ENCODE assay signal across 1 mouse cellular context in genomic region chr17:50331171-50332011, GRCm38 (mm10).
TF ChIP-seq lines count a peak whose summit lies in the region.

No protein-coding gene starts in this region.

TF ChIP-seq in MEL, 35 proteins besides CTCF, POLR2A, EP300 and RAD21 (continued from another document):
- TF ChIP-seq MEF2A (IDR thresholded peaks at IDR 0.05; ENCODE audit: extremely low read depth, insufficient replicate concordance, low read depth, low read length, poor library complexity, severe bottlenecking): no peak
- peak; percentile 44; the same call in 1 of the 2 replicates for TF ChIP-seq ELF1 (IDR thresholded peaks at IDR 0.05; ENCODE audit: low read depth, low read length)
